Mouse (Mus musculus) adrenal gland, postnatal 25 days (tissue): Measurements from ENCODE around the gene Asb5. TPM values are rescaled to one million over a fixed set of nuclear protein-coding genes. Genes with fewer than 3 reads are reported as not detected.

Experiments used
- total RNA-seq: library from RNA; stranded (reverse); gene quantifications from 2 replicates; pipeline ENCODE4 v1.2.3, GENCODE M21; 2021

Asb5 gene
- total RNA-seq, 1 experiment from 2014 or later = 0.46 TPM

Other genes starting within 250 kb of the Asb5 start
- 43.3 and 58.2 TPM in 2 replicates for gene Spcs3, start 418 bp downstream of the Asb5 start, total RNA-seq
- 0.52 TPM in 1 of 2 replicates, not detected in the other for gene Spata4, start 71.2 kb downstream of the Asb5 start, total RNA-seq